Comparison of ENCODE assay signal across 18 mouse cellular contexts in the genomic region with DNA sequence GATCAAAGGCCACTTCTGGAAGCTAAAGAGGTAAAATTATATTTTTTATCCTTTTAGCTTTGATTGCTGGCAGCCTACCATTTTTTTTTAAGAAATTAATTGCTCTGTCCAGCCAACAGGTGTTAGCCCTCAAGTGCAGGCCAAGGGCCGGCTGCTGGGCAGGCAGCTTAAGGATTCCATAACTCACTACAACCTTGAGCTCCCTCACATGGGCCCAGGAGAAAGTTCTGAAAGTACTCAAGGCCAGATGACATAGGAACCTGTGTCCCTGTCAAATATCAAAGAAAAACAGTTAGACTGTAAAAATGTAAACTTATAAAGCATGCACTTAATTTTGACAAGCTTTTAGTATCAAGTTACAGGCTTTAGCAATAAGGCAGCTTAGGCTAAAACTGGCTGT.
DNase-seq lines count a peak whose midpoint lies in the region; ATAC-seq and TF ChIP-seq lines count a peak whose summit lies in the region.
"Had no signal": no experiment of that assay in that cellular context is flagged by ENCODE, and none has a peak within 500 bp of the region (broad histone marks: within the 10 kb centered on the region; RNA-seq: fewer than 3 reads in every experiment).

No protein-coding gene starts in this region.

- TF ChIP-seq CTCF in stomach, postnatal 0 days (IDR thresholded peaks at IDR 0.05; ENCODE audit: low read depth) = peak; percentile 9; the same call in 1 of the 2 replicates

- H3K4me2 ChIP-seq in kidney, embryonic 15.5 days = no peak overlapping the region
- no peak overlapping the region for H3K4me2 ChIP-seq in stomach, postnatal 0 days (replicated peaks; ENCODE audit: low read depth)
- H3K4me2 ChIP-seq: heart, embryonic 12.5 days; liver, embryonic 15.5 days had no signal

- peak; percentile 9 to 42 for DNase-seq in adrenal gland, adult (ENCODE audit: inconsistent age in 2 of 2, low spot score in 1 of 2)
- no peak for DNase-seq in adrenal gland, postnatal 14 days
- no peak for DNase-seq in kidney, adult 11 months
- DNase-seq in hindlimb bud, embryonic 11.5 days (ENCODE audit: extremely low spot score, low read depth, low spot score) = peak; percentile 73
- DNase-seq in stomach, postnatal 0 days (ENCODE audit: low spot score) = no peak
- no peak for DNase-seq in forebrain, embryonic 10.5 days (ENCODE audit: extremely low spot score, low spot score)
- DNase-seq: adrenal gland, postnatal 10 days; cerebellum, adult 2 months; heart, postnatal 36 days; lung, postnatal 14 days had no signal

- H3K4me3 ChIP-seq in kidney, embryonic 15.5 days (replicated peaks) = no peak overlapping the region
- H3K4me3 ChIP-seq in stomach, postnatal 0 days (ENCODE audit: low read depth, low read length) = no peak overlapping the region
- H3K4me3 ChIP-seq in forebrain, embryonic 10.5 days = no peak overlapping the region
- H3K4me3 ChIP-seq: heart, embryonic 12.5 days; liver, embryonic 15.5 days had no signal

- H3K9ac ChIP-seq in kidney, embryonic 15.5 days = no peak overlapping the region
- H3K9ac ChIP-seq in stomach, postnatal 0 days (ENCODE audit: low read length) = no peak overlapping the region
- H3K9ac ChIP-seq: heart, embryonic 12.5 days; liver, embryonic 15.5 days had no signal

- H3K27ac ChIP-seq in kidney, embryonic 15.5 days = no peak overlapping the region
- no peak overlapping the region for H3K27ac ChIP-seq in stomach, postnatal 0 days (replicated peaks)
- H3K27ac ChIP-seq in forebrain, embryonic 10.5 days = no peak overlapping the region
- H3K27ac ChIP-seq: liver, embryonic 15.5 days had no signal

- no peaks in the 10 kb centered on the region for H3K36me3 ChIP-seq in kidney, embryonic 15.5 days
- no peaks in the 10 kb centered on the region for H3K36me3 ChIP-seq in stomach, postnatal 0 days (ENCODE audit: control insufficient read depth, insufficient read depth, low read length)
- H3K36me3 ChIP-seq in forebrain, embryonic 10.5 days (replicated peaks) = no peaks in the 10 kb centered on the region
- H3K36me3 ChIP-seq: G1E; heart, embryonic 12.5 days; liver, embryonic 15.5 days had no signal

- peak; percentile 71; the same call in 1 of the 2 replicates for ATAC-seq in kidney, embryonic 15.5 days (replicated peaks; ENCODE audit: low FRiP score)
- ATAC-seq in stomach, postnatal 0 days (ENCODE audit: low FRiP score, low TSS enrichment) = no peak
- no peak for ATAC-seq in inflammation-experienced regulatory T-cells, adult 6 months
- ATAC-seq: CD4-positive, CD25-positive, alpha-beta regulatory T cell, adult 4 months; forebrain, embryonic 14.5 days; hindbrain, embryonic 16.5 days had no signal

- no peaks in the 10 kb centered on the region for H3K9me3 ChIP-seq in kidney, embryonic 15.5 days (replicated peaks)
- no peaks in the 10 kb centered on the region for H3K9me3 ChIP-seq in stomach, postnatal 0 days (ENCODE audit: control insufficient read depth, low read length)
- H3K9me3 ChIP-seq in forebrain, embryonic 10.5 days = no peaks in the 10 kb centered on the region
- H3K9me3 ChIP-seq: G1E; heart, embryonic 12.5 days; liver, embryonic 15.5 days had no signal

- H3K27me3 ChIP-seq in kidney, embryonic 15.5 days = no peaks in the 10 kb centered on the region
- H3K27me3 ChIP-seq in stomach, postnatal 0 days (ENCODE audit: control insufficient read depth, insufficient read depth, low read length) = no peaks in the 10 kb centered on the region
- peaks cover 6% of the 10 kb centered on the region for H3K27me3 ChIP-seq in forebrain, embryonic 10.5 days (ENCODE audit: poor library complexity, severe bottlenecking)
- H3K27me3 ChIP-seq: heart, embryonic 12.5 days; liver, embryonic 15.5 days had no signal

- peaks cover 26% of the 10 kb centered on the region for H3K4me1 ChIP-seq in kidney, embryonic 15.5 days
- H3K4me1 ChIP-seq in stomach, postnatal 0 days (replicated peaks; ENCODE audit: control insufficient read depth, insufficient read depth) = no peaks in the 10 kb centered on the region
- H3K4me1 ChIP-seq in forebrain, embryonic 10.5 days = peaks cover 15% of the 10 kb centered on the region
- H3K4me1 ChIP-seq: heart, embryonic 12.5 days; liver, embryonic 15.5 days had no signal

- 14% methylated on average over 1 of the region's 1 CpGs for WGBS in kidney, embryonic 15.5 days
- 15% methylated on average over 1 of the region's 1 CpGs for WGBS in stomach, postnatal 0 days
- WGBS in forebrain, embryonic 10.5 days = 40% methylated on average over 1 of the region's 1 CpGs

- TF ChIP-seq EP300 in stomach, postnatal 0 days (optimal IDR thresholded peaks at IDR 0.05) = no peak

Comparison
In these comparisons a context has a peak if more than half of its experiments do, and no peak if none do; other contexts are left out.
1. DNase-seq: peak in adrenal gland, adult (2 of 2) and hindlimb bud, embryonic 11.5 days (single experiment); none in adrenal gland, postnatal 14 days (single experiment), kidney, adult 11 months (single experiment), stomach, postnatal 0 days (single experiment) and forebrain, embryonic 10.5 days (single experiment).